Mouse (Mus musculus): ENCODE measurements at regions not wholly inside any gene's neighbourhood (a gene's known extent, or its start where the extent isn't known, plus 50 kb on each side); places are given as distances from the start of the nearest gene placed in this dataset.

DNA sequence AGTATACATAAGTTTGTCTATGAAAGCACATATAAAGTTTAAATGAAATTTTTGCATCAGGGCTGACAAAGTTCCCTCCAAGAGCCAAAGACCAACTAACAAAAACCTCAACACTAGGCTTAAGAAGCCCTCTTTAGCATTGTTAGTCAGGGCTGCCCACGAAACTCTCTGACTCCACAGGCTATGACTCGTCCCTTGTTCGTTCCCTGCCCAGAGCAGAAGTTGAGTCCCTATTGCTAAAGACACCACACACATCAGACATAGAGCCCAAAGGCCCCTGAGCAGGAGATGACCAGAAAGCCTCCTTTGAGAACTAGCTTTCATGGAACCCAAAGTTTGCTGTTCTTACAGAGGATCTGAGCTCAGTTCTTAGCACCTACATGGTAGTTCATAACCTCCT, 99.5 kb upstream of the Thbs1 start:
- ATAC-seq (ENCODE audit: low FRiP score, low TSS enrichment) (no peak), DNase-seq (ENCODE audit: low spot score) (no peak)
- TF ChIP-seq CTCF (IDR thresholded peaks at IDR 0.05; ENCODE audit: low read depth) (no peak), EP300 (optimal IDR thresholded peaks at IDR 0.05) (no peak)
- Histone ChIP-seq H3K4me2 (replicated peaks; ENCODE audit: low read depth) (no peak overlapping the region), H3K4me1 (replicated peaks; ENCODE audit: control insufficient read depth, insufficient read depth) (0 out of 2 replicates have a peak, but pooled peaks cover 2% of the 10 kb centered on the region), H3K9ac (ENCODE audit: low read length) (no peak overlapping the region), H3K4me3 (ENCODE audit: low read depth, low read length) (no peak overlapping the region), H3K36me3 (ENCODE audit: control insufficient read depth, insufficient read depth, low read length) (no peaks in the 10 kb centered on the region), H3K9me3 (ENCODE audit: control insufficient read depth, low read length) (no peaks in the 10 kb centered on the region), H3K27me3 (ENCODE audit: control insufficient read depth, insufficient read depth, low read length) (no peaks in the 10 kb centered on the region), H3K27ac (replicated peaks) (no peak overlapping the region)
- 57% methylated on average over 3 of the region's 3 CpGs for WGBS

GRCm38 (mm10) chr2:118013156-118013555, 98.5 kb upstream of the Thbs1 start:
- Histone ChIP-seq H3K27me3 (ENCODE audit: control insufficient read depth, insufficient read depth, low read length) (no peaks in the 10 kb centered on the region), H3K27ac (replicated peaks) (no peak overlapping the region), H3K4me2 (replicated peaks; ENCODE audit: low read depth) (no peak overlapping the region), H3K4me1 (replicated peaks; ENCODE audit: control insufficient read depth, insufficient read depth) (no peaks in the 10 kb centered on the region), H3K36me3 (ENCODE audit: control insufficient read depth, insufficient read depth, low read length) (no peaks in the 10 kb centered on the region), H3K4me3 (ENCODE audit: low read depth, low read length) (no peak overlapping the region), H3K9ac (ENCODE audit: low read length) (no peak overlapping the region), H3K9me3 (ENCODE audit: control insufficient read depth, low read length) (no peaks in the 10 kb centered on the region)
- DNase-seq (ENCODE audit: low spot score): no peak
- no peak for ATAC-seq (ENCODE audit: low FRiP score, low TSS enrichment)
- TF ChIP-seq CTCF (IDR thresholded peaks at IDR 0.05; ENCODE audit: low read depth): no peak
- TF ChIP-seq EP300 (optimal IDR thresholded peaks at IDR 0.05): no peak
- 77% methylated on average over 3 of the region's 3 CpGs for WGBS

DNA sequence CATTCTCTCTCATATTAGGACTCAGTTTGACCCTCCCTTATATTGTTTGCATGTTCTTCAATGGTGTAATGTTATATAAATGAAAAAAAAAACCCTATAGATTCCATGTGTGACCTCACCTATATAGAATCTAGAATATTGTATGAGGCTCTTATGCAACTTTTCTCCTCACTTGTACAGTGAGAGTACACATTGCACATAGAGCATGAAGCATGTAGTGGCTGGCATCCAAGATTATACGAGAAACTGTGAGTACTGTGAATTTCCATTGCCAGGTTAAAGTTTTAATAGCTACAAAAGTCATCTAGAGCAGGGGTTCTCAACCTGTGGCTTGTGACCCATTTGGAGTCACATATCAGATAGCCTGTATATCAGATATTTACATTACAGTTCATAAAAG, 96.5 kb upstream of the Thbs1 start:
- Histone ChIP-seq H3K9me3 (ENCODE audit: control insufficient read depth, low read length) (no peaks in the 10 kb centered on the region), H3K4me3 (ENCODE audit: low read depth, low read length) (no peak overlapping the region), H3K27me3 (ENCODE audit: control insufficient read depth, insufficient read depth, low read length) (no peaks in the 10 kb centered on the region), H3K4me2 (replicated peaks; ENCODE audit: low read depth) (no peak overlapping the region), H3K9ac (ENCODE audit: low read length) (no peak overlapping the region), H3K36me3 (ENCODE audit: control insufficient read depth, insufficient read depth, low read length) (no peaks in the 10 kb centered on the region), H3K27ac (replicated peaks) (no peak overlapping the region), H3K4me1 (replicated peaks; ENCODE audit: control insufficient read depth, insufficient read depth) (no peaks in the 10 kb centered on the region)
- no peak for ATAC-seq (ENCODE audit: low FRiP score, low TSS enrichment)
- WGBS: 48% methylated on average over 1 of the region's 1 CpGs
- no peak for DNase-seq (ENCODE audit: low spot score)
- no peak for TF ChIP-seq CTCF (IDR thresholded peaks at IDR 0.05; ENCODE audit: low read depth)
- TF ChIP-seq EP300 (optimal IDR thresholded peaks at IDR 0.05): no peak

GRCm38 (mm10) chr2:118025829-118026735, 85.6 kb upstream of the Thbs1 start:
- no peak for ATAC-seq (ENCODE audit: low FRiP score, low TSS enrichment)
- no peak overlapping the region for H3K9ac ChIP-seq (ENCODE audit: low read length)

DNA sequence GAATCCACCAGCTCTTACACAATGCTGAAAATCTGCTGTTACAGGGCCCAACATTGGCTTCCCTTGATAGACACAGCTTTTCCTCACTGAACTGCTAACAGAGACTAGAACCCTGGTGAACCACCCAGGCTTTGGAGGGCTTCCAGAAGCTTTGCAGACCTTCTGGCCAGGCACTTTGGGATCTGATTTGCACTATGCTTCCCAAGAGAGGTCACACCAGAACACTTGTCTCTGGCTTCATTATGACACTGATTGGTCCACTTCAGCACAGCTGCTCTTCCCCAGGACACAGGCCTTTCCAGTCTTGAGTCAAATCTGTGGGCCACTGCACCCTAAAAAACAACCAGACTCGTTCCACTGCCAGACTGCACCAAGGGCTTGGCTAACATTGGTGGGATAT, 82.8 kb upstream of the Thbs1 start:
- H3K27ac ChIP-seq (replicated peaks): no peak overlapping the region
- DNase-seq (ENCODE audit: low spot score): no peak

More at GRCm38 (mm10) chr2:118025829-118026735, 85.6 kb upstream of the Thbs1 start:
- Histone ChIP-seq H3K9me3 (ENCODE audit: control insufficient read depth, low read length) (no peaks in the 10 kb centered on the region), H3K4me3 (ENCODE audit: low read depth, low read length) (no peak overlapping the region), H3K4me1 (replicated peaks; ENCODE audit: control insufficient read depth, insufficient read depth) (no peaks in the 10 kb centered on the region), H3K36me3 (ENCODE audit: control insufficient read depth, insufficient read depth, low read length) (no peaks in the 10 kb centered on the region), H3K4me2 (replicated peaks; ENCODE audit: low read depth) (no peak overlapping the region), H3K27ac (replicated peaks) (no peak overlapping the region), H3K27me3 (ENCODE audit: control insufficient read depth, insufficient read depth, low read length) (no peaks in the 10 kb centered on the region)
- WGBS: 50% methylated on average over 6 of the region's 6 CpGs
- DNase-seq (ENCODE audit: low spot score): no peak
- no peak for TF ChIP-seq EP300 (optimal IDR thresholded peaks at IDR 0.05)

GRCm38 (mm10) chr2:118029470-118030108, 82.1 kb upstream of the Thbs1 start:
- no peaks in the 10 kb centered on the region for H3K36me3 ChIP-seq (ENCODE audit: control insufficient read depth, insufficient read depth, low read length)
- no peaks in the 10 kb centered on the region for H3K4me1 ChIP-seq (replicated peaks; ENCODE audit: control insufficient read depth, insufficient read depth)
- H3K4me3 ChIP-seq (ENCODE audit: low read depth, low read length): no peak overlapping the region
- H3K27me3 ChIP-seq (ENCODE audit: control insufficient read depth, insufficient read depth, low read length): no peaks in the 10 kb centered on the region
- H3K9ac ChIP-seq (ENCODE audit: low read length): no peak overlapping the region
- DNase-seq (ENCODE audit: low spot score): no peak
- ATAC-seq (ENCODE audit: low FRiP score, low TSS enrichment): no peak
- 37% methylated on average over 1 of the region's 1 CpGs for WGBS
- H3K9me3 ChIP-seq (ENCODE audit: control insufficient read depth, low read length): no peaks in the 10 kb centered on the region
- no peak overlapping the region for H3K27ac ChIP-seq (replicated peaks)
- no peak for TF ChIP-seq CTCF (IDR thresholded peaks at IDR 0.05; ENCODE audit: low read depth)
- TF ChIP-seq EP300 (optimal IDR thresholded peaks at IDR 0.05): no peak
- H3K4me2 ChIP-seq (replicated peaks; ENCODE audit: low read depth): no peak overlapping the region

More for the DNA sequence above, 82.8 kb upstream of the Thbs1 start:
- TF ChIP-seq CTCF (IDR thresholded peaks at IDR 0.05; ENCODE audit: low read depth): no peak
- no peaks in the 10 kb centered on the region for H3K27me3 ChIP-seq (ENCODE audit: control insufficient read depth, insufficient read depth, low read length)
- WGBS: 50% methylated on average over 1 of the region's 1 CpGs
- H3K9me3 ChIP-seq (ENCODE audit: control insufficient read depth, low read length): no peaks in the 10 kb centered on the region
- H3K4me3 ChIP-seq (ENCODE audit: low read depth, low read length): no peak overlapping the region
- no peak overlapping the region for H3K4me2 ChIP-seq (replicated peaks; ENCODE audit: low read depth)
- H3K9ac ChIP-seq (ENCODE audit: low read length): no peak overlapping the region
- no peaks in the 10 kb centered on the region for H3K36me3 ChIP-seq (ENCODE audit: control insufficient read depth, insufficient read depth, low read length)
- no peaks in the 10 kb centered on the region for H3K4me1 ChIP-seq (replicated peaks; ENCODE audit: control insufficient read depth, insufficient read depth)
- ATAC-seq (ENCODE audit: low FRiP score, low TSS enrichment): no peak

Measured in stomach, postnatal 0 days (tissue).